Mouse (Mus musculus) spleen, adult 2 months (tissue): ENCODE data around the gene Fam184a.
"Not testable (repeated sequence)": the region's sequence is repeated elsewhere in the genome, so short reads cannot be mapped to it uniquely, and the experiment has no call there.

Experiments used
- CTCF ChIP-seq: fragments of 200-500 bp; IDR thresholded peaks from 2 replicates; pipeline ENCODE4 v1.5.1; 2011; ENCODE audit warnings: mild to moderate bottlenecking, inconsistent platforms; ENCODE audit not compliant: insufficient read depth, insufficient read length, insufficient replicate concordance; ENCODE audit errors: extremely low read depth
- POLR2A ChIP-seq: fragments of 200-500 bp; IDR thresholded peaks from 2 replicates; pipeline ENCODE4 v1.6.1; 2011; ENCODE audit warnings: low read depth, low read length, inconsistent platforms

GRCm38 (mm10) chr10:53654239-53654638, 96.7 kb downstream of the Fam184a start:
- not testable (repeated sequence) for TF ChIP-seq POLR2A, CTCF
